Mouse (Mus musculus) retina, embryonic 14.5 days (tissue): ENCODE results near the gene Mroh3.

Experiments used
- DNase-seq: peaks from one replicate; pipeline ENCODE4 v3.0.0-alpha.2; 2015; ENCODE audit warnings: low spot score

The Mroh3 gene

DNA sequence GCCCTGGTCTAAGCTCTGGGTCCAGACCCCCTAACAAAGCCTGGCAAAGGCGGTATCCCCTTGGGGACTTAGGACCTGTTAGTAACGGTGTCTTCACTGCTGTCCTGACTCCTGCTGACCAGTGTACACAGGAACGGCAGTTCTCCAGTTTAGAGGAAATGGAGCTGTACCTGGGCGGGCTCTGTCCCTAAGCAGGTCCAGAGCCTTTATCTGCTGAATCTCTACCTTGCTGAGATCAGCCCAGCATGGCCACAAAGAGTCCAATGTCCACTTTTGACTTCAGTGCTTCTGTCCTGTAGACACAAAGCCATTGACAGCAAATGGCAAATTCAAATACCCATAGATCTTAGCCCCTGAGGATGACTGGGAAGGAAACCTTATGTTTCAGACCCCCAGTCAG lies 55.7 kb downstream of the Mroh3 start:
- DNase-seq: no peak

- DNase-seq: no peak
These were observed 56.3 kb downstream of the Mroh3 start for GRCm38 (mm10) chr1:136156304-136156703.

- DNase-seq: no peak
These were observed 61.3 kb downstream of the Mroh3 start for GRCm38 (mm10) chr1:136151371-136151770.

- no peak for DNase-seq
These were observed 62.9 kb downstream of the Mroh3 start for GRCm38 (mm10) chr1:136149702-136150101.

DNA sequence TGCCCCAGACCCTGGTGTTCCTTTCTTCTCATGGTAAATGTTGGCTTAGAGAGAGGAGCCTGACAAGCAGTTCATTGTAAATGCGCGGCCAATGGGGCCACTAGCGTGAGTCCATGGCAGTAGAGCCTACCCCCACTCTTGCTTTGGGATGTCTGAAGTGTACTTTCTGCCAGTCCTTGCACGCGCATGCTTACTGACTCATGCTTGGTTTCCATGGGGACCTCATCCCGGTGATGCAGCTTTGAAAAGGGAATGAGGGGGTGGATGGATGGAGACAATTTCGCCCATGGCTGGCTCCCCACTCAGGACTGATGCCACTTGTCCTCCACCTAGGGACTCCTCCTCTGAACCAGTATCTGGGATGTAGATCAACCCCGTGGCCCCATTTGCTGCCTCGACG lies 69.1 kb downstream of the Mroh3 start:
- no peak for DNase-seq

DNA sequence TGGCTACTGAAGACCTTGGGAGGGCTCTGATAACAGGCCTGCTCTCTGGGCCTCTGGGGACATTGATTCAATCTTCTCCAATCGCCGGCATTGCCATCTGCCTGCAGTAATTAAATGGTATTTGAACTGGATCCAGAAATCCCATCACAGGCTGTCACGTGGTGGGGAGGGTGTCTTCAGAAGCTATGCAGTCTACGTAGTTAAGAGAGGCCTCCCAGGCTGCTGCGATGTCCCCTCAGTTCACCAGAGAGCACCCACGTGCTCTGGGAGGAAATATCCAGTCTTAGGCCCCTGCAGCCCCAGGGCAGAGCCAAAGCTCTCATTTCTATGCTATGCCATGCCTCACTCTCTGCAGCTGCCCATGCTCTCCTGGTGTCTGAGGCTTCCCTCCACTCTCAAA lies 70.3 kb downstream of the Mroh3 start:
- peak; percentile 66 for DNase-seq

GRCm38 (mm10) chr1:136141176-136141950 lies 71.3 kb downstream of the Mroh3 start:
- DNase-seq: no peak

DNA sequence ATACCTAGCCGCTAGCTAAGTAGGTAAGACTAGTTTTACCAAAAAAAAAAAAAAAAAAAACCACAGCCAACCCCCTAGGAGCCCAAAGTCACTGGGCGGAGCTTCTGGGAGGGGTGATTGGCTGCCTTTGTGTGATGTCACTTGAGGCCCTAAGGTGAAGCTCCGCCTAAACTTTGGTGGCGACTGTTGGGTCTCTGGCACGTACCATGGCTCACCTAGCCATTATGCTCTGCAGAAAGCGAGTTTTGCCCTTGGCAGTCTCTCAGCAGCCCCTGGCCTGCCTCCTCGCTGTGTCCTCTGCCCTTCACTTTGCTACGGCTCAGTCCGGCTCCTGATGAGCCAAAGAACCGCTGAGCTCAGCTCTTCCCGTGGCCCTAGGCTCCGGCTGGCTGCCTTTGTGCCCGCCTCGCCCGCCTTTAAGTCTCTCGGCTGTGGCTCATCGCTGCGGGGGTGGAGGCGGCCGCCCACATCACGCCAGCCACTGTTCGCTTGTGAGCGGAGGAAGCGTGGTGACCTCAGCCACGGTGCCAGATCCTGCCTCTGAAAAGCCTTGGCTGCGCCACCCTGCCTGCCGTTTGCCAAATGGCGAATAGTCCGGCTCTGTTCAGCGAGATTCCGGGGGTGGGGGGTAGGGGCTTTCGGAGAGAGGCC lies 72.5 kb downstream of the Mroh3 start:
- peak; percentile 67 for DNase-seq

DNA sequence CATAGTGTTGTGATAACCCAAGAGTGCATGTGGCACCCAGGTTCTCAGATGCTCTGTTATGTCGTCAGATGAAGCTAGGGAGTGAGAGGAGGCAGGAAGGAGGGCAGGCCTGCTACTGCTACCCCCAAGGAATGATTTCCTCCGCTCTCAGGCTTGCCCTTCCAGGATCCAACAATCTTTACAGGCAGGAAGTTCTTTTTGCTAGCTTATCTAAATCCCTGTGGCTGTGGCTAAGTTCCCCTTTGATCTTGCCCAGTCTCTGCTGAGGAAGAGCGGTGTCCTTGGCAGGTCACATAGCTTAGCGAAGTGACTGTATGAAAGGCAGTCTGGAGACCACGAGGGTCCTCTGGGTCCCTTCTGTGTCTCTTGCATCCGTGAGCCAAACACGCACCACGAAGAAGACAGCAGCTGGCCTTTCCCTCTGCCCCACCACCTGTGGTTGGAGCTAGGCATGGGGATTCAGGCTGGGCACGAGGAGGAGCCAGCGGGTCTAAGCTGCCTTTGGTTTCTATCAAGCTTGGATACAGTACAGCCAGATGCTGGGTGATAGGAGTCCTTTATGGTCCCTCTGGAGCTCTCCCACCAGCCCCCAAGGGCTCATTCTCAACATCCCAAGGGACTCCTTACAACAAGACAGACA lies 74.3 kb downstream of the Mroh3 start:
- DNase-seq: no peak

- DNase-seq: peak; percentile 62
These were observed 75.1 kb downstream of the Mroh3 start for GRCm38 (mm10) chr1:136137575-136137974.

DNA sequence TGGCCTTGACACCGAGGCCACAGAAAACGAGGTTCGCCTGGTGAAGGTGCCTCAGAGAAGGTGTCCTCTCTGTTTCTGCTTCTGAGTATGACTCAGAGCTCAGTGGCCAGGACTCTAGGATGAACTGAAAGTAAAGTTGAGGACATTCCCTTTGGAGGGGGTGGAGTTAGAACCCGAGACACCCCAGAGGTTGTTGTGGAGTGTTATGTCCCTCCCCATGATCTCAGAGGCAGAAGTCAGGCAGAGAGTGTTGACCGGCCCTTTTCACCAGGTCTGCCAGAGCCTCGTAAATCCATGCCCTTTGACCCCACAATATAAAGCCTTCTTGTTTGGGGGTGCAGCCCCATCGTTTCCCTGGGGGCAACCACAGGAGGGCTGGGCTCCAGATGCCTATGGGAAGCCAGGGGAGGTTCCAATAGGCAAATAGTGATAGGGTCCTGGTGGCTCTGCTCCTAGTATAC lies 75.5 kb downstream of the Mroh3 start:
- DNase-seq: no peak

DNA sequence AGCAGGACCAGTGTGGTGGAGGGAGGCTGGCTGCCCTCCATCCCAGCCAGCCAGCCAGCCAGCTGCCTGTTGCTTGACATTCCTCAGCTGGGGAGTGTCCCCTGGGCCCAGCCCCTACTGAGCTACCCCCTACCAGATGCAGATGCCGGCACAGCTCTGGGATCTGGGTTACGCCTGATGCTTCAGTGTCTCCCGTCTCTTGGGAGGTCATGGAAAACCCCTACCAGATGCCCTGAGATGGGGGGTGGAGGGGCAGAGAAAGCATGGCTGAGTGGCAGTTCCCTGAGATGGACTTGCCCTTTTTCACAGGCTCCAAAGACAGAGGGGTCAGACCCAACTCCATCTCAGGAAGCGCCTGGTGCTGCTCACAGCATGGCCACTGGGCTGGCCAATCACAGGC lies 76.1 kb downstream of the Mroh3 start:
- DNase-seq: peak; percentile 22

DNA sequence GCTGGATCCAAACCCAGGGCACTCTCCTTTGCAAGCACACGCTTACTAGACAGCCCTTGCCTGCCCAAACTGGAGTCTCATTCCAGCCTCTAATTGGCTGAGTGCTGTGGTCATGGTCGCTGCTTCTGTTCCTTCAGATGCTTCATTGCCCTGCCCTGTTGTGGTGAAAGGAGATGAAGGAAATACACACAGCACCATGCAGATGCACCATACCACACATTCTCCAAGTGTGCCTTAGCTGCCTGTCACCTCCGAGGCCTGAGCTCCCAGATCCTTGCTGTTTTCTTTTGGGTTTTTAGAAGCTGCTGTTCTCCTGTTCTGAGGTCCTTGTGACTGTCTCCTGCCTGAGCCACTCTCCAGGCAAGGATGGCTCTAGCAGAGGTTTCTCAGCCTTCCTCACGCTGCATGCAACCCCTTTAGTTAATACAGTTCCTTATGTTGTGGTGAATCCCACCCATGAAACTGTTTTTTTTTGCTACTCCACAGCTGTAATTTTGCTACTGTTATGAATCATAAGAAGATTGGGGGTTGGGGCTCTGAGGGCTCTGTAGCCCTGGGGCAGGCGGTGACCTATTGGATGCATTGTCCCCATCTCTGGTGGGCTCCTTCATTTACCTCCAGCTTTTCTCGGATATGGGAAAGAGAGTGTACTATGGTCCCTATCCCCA lies 76.7 kb downstream of the Mroh3 start:
- DNase-seq: no peak

GRCm38 (mm10) chr1:136135046-136135445 lies 77.6 kb downstream of the Mroh3 start:
- no peak for DNase-seq

DNA sequence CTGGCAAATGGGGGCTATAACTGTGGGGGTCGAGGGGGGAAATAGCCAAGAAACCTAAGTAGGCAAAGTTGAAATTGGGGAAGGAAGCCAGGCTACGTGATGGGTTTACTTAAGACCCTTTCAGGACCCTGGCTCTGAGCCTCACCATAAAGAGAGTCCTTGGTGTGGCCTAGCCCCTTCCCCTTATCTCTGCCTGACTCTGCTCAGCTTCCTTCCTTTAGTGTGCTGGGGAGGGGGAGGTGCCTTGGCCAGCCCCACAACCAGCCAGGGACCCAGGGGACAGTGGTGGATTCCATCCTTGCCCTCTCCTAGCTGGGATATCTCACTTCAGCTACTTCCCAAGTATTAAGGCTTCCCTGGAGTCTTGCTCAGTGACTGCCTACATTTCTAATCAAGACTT lies 78.1 kb downstream of the Mroh3 start:
- no peak for DNase-seq

GRCm38 (mm10) chr1:136133570-136134240 lies 78.9 kb downstream of the Mroh3 start:
- DNase-seq: peak; percentile 37

- DNase-seq: peak; percentile 57
These were observed 80.0 kb downstream of the Mroh3 start for GRCm38 (mm10) chr1:136132386-136133201.
